Mouse (Mus musculus) heart, embryonic 10.5 days (tissue): ENCODE results near the gene Ddx39. TPM values are rescaled to one million over a fixed set of nuclear protein-coding genes. Genes with fewer than 3 reads are reported as not detected.

Source experiments
- DNase-seq: peaks from one replicate; pipeline ENCODE4 v3.0.0-alpha.2; 2017; ENCODE audit warnings: low spot score
- H3K27ac ChIP-seq: fragments of 300-500 bp; sonication (generic); 2 replicates; pipeline ENCODE4 v1.5.1; 2016; ENCODE audit warnings: mild to moderate bottlenecking
- H3K27me3 ChIP-seq: fragments of 300-500 bp; sonication (generic); 2 replicates; pipeline ENCODE4 v1.6.1; 2016; ENCODE audit warnings: mild to moderate bottlenecking; ENCODE audit not compliant: poor library complexity, insufficient read depth, severe bottlenecking
- H3K36me3 ChIP-seq: fragments of 300-500 bp; sonication (generic); 2 replicates; pipeline ENCODE4 v1.6.1; 2016; ENCODE audit warnings: mild to moderate bottlenecking, moderate library complexity
- H3K4me1 ChIP-seq: fragments of 300-500 bp; sonication (generic); 2 replicates; pipeline ENCODE4 v1.6.1; 2016; ENCODE audit warnings: mild to moderate bottlenecking
- H3K4me3 ChIP-seq: fragments of 300-500 bp; sonication (generic); 2 replicates; pipeline ENCODE4 v1.5.1; 2016; ENCODE audit warnings: mild to moderate bottlenecking, moderate library complexity
- H3K9me3 ChIP-seq: fragments of 300-500 bp; sonication (generic); 2 replicates; pipeline ENCODE4 v1.6.1; 2016; ENCODE audit warnings: mild to moderate bottlenecking, moderate library complexity
- WGBS: fragments of 180-500 bp; shearing (Covaris S2); methylation state at CpG from one replicate; pipeline ENCODE4 v1.1.7; 2016; 5-methylcytosine and 5-hydroxymethylcytosine counted together
- polyA plus RNA-seq: library from polyadenylated mRNA; unstranded; fragments of >200 nt; fragmentation: Nextera tagmentation; extraction: Ambion mirVana; gene quantifications from 2 replicates; pipeline ENCODE4 v1.2.1, GENCODE M21; 2016

The Ddx39 gene
- polyA plus RNA-seq, 1 experiment from 2014 or later = 253 TPM

DNA sequence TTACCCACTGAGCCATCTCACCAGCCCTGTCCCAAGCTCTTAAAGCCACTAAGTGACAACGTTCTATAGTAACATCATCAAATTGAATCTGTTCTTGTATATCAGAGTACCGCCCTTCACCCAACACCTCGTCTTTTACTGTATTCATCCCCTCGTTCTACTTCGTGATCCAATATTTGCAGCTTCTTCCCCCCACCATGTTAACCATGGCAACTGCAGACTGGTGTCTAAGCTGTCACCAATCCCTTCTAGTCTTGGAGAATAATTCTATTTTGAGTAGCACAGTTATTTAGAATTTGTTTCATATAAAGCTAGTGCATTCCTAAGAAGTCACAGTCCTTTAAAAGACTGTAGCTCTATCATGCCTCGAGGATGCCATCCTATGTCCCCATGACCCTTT lies 25.7 kb upstream of the Ddx39 start:
- H3K36me3 ChIP-seq = peaks cover 72% of the 10 kb centered on the region
- 88% methylated on average over 6 of the region's 6 CpGs for WGBS
- no peak for DNase-seq

DNA sequence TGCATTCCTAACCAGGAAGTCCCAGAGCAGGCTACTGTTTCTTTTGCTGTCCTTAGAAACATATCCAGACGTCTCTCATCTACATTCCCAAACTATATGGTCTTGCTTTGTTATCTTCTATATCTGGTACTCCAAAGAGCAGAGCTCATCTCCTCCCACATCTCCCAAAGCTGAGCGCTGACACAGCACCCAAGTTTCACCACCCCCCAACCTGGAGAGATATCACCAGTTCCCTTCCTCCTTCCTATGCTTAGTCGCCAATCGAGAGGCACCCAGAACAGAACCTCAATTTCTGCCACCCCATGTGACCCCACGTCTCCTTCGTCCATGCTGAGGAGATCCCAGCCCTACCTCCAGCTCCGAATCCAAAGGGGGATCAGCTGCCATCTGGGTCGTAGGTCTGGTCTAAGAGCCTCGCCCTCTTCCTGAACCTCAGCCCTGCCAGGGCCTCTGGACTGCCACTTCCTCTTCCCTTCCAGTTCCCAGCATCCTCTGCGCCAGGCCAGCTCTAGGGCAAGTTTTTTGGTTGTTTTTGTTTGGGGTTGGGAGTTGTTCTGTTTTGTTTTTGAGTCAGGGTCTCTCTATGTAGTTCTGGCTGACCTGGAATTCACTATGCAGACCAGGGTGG lies 21.3 kb upstream of the Ddx39 start:
- no peaks in the 10 kb centered on the region for H3K27me3 ChIP-seq
- H3K4me1 ChIP-seq = peaks cover 33% of the 10 kb centered on the region
- no peak for DNase-seq
- 75% methylated on average over 10 of the region's 10 CpGs for WGBS
- H3K27ac ChIP-seq = 0 out of 2 replicates have a peak overlapping the region, but pooled peaks have one; percentile 22
- no peaks in the 10 kb centered on the region for H3K9me3 ChIP-seq
- H3K4me3 ChIP-seq = no peak overlapping the region
- H3K36me3 ChIP-seq = peaks cover 37% of the 10 kb centered on the region

More for the DNA sequence above, 25.7 kb upstream of the Ddx39 start:
- Histone ChIP-seq H3K27me3 (no peaks in the 10 kb centered on the region), H3K4me3 (no peak overlapping the region), H3K9me3 (no peaks in the 10 kb centered on the region), H3K27ac (no peak overlapping the region), H3K4me1 (peaks cover 6% of the 10 kb centered on the region; the same call in 1 of the 2 replicates)

- DNase-seq = no peak
- no peaks in the 10 kb centered on the region for H3K9me3 ChIP-seq
- H3K4me1 ChIP-seq = peaks cover 39% of the 10 kb centered on the region
- WGBS = 85% methylated on average over 11 of the region's 11 CpGs
- H3K4me3 ChIP-seq = no peak overlapping the region
- no peak overlapping the region for H3K27ac ChIP-seq
- H3K36me3 ChIP-seq = peaks cover 35% of the 10 kb centered on the region
- H3K27me3 ChIP-seq = no peaks in the 10 kb centered on the region
Observed at GRCm38 (mm10) chr8:83694369-83695160, 20.4 kb upstream of the Ddx39 start.

GRCm38 (mm10) chr8:83695351-83696106 lies 19.4 kb upstream of the Ddx39 start:
- H3K4me1 ChIP-seq = peaks cover 49% of the 10 kb centered on the region
- no peaks in the 10 kb centered on the region for H3K9me3 ChIP-seq
- no peak overlapping the region for H3K27ac ChIP-seq
- DNase-seq = no peak
- H3K4me3 ChIP-seq = no peak overlapping the region
- WGBS = 81% methylated on average over 13 of the region's 17 CpGs
- H3K27me3 ChIP-seq = no peaks in the 10 kb centered on the region
- peaks cover 25% of the 10 kb centered on the region for H3K36me3 ChIP-seq

DNA sequence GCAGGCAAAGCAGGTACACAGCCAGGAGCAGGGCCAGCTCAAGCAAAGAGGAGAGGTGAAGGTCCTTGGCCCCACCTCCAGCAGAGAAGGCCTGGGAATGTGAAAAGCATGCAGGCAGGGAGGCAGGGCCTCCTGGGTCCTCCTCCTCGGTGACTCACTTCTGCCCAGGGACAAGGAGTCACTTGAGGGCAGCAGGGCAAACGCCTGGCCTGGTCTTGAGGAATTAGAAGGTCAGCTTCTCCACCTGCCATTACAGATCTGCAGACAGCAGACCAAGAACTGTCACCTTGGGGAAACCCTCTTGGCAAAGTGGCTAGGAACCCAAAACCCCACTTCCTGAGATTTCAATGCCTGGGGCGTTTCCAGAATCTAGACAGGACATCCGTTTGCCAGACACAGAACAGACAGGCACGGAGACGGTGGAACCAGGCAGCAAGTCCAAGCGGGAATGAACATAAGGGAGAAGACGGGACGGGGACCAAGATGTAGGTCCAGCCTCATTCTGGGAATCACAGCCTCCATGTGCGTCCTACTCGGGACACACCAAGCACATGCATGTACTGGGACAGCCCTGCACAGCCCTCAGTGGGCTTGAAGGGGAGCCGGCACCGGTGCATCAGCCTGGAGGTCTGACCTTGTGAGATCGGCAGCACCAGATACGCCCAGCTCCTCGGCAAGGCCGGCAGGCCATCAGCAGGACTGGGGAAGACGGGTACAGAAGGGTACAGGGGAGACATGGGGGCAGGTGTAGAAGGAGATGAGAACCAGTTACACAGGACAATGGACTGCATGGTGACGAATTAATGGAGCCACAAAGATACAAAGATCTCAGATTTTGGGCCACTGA lies 17.4 kb upstream of the Ddx39 start:
- Histone ChIP-seq H3K36me3 (peaks cover 4% of the 10 kb centered on the region), H3K4me1 (peaks cover 53% of the 10 kb centered on the region), H3K27me3 (no peaks in the 10 kb centered on the region), H3K4me3 (peak overlapping the region; percentile 95), H3K27ac (peak overlapping the region; percentile 96), H3K9me3 (no peaks in the 10 kb centered on the region)
- 42% methylated on average over 19 of the region's 19 CpGs for WGBS
- no peak for DNase-seq

GRCm38 (mm10) chr8:83698291-83698660 lies 16.7 kb upstream of the Ddx39 start:
- Histone ChIP-seq H3K27ac (peak overlapping the region; percentile 96), H3K4me1 (peaks cover 53% of the 10 kb centered on the region), H3K36me3 (no peaks in the 10 kb centered on the region), H3K27me3 (no peaks in the 10 kb centered on the region), H3K4me3 (peak overlapping the region; percentile 95), H3K9me3 (no peaks in the 10 kb centered on the region)
- DNase-seq = no peak
- WGBS = 6% methylated on average over 15 of the region's 15 CpGs

- H3K4me3 ChIP-seq = peak within 1 kb of the TSS; percentile 95
- H3K27me3 ChIP-seq = no peaks in the 10 kb centered on the region
- peaks cover 50% of the 10 kb centered on the region for H3K4me1 ChIP-seq
- peak; percentile 91 for DNase-seq
- no peaks in the 10 kb centered on the region for H3K36me3 ChIP-seq
- under 1% methylated on average over 63 of the region's 85 CpGs for WGBS
- H3K9me3 ChIP-seq = no peaks in the 10 kb centered on the region
- H3K27ac ChIP-seq = peak within 1 kb of the TSS; percentile 96
Observed at GRCm38 (mm10) chr8:83698661-83699453, 16.1 kb upstream of the Ddx39 start, which contains the start of gene Pkn1. TSS of gene Pkn1 (minus strand) at chr8:83699179.

DNA sequence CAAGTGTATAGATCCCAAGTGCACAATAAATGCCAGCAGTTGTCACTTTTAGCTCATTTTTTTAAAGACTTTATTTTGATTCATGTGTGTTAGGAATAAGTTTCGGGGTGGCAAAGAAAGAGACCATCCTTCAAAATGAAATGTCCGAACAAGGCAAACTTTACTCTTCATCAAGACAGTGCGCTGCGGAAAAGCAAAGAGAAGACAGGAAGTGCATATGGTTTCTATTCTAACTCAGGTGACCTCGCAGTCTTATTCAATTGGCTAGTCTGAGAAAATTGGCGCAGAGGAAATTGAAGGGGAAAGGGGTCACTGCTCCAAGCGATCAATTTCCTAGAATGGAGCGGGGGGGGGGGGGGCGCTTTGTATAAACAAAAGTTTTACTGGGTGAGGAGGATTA lies 15.4 kb upstream of the Ddx39 start:
- H3K9me3 ChIP-seq = no peaks in the 10 kb centered on the region
- H3K4me3 ChIP-seq = peak overlapping the region; percentile 95
- no peaks in the 10 kb centered on the region for H3K27me3 ChIP-seq
- H3K27ac ChIP-seq = peak overlapping the region; percentile 96
- peaks cover 47% of the 10 kb centered on the region for H3K4me1 ChIP-seq
- no peak for DNase-seq
- H3K36me3 ChIP-seq = no peaks in the 10 kb centered on the region
- WGBS = 51% methylated on average over 9 of the region's 9 CpGs

DNA sequence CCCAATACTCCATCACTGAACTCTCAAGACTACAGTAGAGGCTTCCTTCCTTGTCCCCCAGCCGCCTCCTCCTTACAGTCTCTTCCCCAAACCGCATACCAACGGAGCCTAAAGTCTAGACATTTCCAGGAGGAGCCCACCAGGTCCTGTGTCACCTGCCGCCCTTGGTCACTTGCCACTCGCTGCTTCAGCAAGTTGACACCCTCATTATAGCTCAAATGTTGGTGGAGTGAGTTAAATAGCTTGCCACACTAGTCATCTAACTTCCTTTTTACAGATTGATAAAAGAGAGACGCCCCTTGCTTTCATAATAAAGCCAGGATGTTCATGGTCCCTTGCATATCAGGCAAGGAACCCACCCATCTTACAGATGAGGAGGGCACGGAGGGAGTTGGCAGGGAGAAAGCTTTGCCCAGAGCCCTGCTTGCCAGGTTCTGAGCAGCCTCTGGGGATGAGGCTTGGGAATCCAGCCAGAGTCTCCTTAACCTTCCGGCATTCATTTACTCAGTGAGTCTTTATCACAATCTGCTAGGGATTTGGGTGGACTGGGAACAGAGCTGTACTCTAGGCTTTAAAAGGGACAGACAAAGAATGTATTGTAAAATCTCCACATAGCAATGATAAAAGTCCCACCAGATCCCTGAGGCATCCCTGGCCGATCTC lies 14.4 kb upstream of the Ddx39 start:
- Histone ChIP-seq H3K27ac (no peak overlapping the region), H3K4me3 (no peak overlapping the region), H3K27me3 (no peaks in the 10 kb centered on the region), H3K36me3 (no peaks in the 10 kb centered on the region), H3K4me1 (peaks cover 44% of the 10 kb centered on the region), H3K9me3 (no peaks in the 10 kb centered on the region)
- DNase-seq = no peak
- WGBS = 69% methylated on average over 9 of the region's 9 CpGs

DNA sequence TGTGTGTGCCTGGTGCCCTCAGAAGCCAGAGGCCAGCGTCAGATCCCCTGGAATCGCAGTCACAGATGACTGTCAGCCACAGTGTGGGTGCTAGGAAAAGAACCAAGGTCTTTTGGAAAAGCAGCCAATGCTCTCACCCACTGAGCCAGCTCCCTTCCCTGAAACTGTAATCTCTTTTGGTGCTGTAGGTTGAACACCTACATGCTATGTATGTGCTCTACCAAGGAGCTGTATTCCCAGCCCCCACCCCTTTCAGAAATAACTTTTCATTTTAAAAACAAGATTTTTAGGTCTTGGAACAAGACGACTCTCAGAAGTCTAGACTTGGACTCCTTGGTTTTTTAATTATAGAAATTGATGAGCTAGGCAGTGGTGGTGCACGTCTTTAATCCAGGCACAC lies 11.6 kb upstream of the Ddx39 start:
- WGBS = 70% methylated on average over 4 of the region's 4 CpGs
- H3K4me3 ChIP-seq = no peak overlapping the region

DNA sequence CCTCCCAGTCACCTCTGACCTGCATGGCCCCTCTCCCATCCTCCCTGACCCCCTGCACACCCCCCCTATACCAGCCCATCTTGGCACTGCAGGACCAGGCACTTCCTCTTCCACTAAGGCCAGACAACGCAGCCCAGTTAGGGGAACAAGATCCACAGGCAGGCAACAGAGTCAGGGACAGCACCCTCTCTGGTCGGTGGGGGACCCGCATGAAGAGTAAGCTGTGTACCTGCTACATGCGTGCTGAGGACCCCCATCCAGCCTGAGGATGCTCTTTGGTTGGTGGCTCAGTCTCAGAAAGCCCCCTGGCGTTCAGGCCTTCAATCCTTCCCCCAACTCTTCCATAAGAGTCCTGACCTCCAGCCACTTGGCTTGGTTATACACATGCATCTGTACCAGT lies 8.6 kb upstream of the Ddx39 start:
- peaks cover 5% of the 10 kb centered on the region; the same call in 1 of the 2 replicates for H3K4me1 ChIP-seq
- no peak overlapping the region for H3K4me3 ChIP-seq
- no peak for DNase-seq
- 57% methylated on average over 5 of the region's 5 CpGs for WGBS
- no peaks in the 10 kb centered on the region for H3K9me3 ChIP-seq
- H3K27ac ChIP-seq = peak overlapping the region; percentile 22; the same call in 1 of the 2 replicates
- H3K27me3 ChIP-seq = no peaks in the 10 kb centered on the region
- H3K36me3 ChIP-seq = no peaks in the 10 kb centered on the region

More for the DNA sequence above, 11.6 kb upstream of the Ddx39 start:
- Histone ChIP-seq H3K36me3 (no peaks in the 10 kb centered on the region), H3K27me3 (no peaks in the 10 kb centered on the region), H3K9me3 (no peaks in the 10 kb centered on the region), H3K4me1 (peaks cover 28% of the 10 kb centered on the region), H3K27ac (no peak overlapping the region)
- DNase-seq = no peak
